In the genomic region with DNA sequence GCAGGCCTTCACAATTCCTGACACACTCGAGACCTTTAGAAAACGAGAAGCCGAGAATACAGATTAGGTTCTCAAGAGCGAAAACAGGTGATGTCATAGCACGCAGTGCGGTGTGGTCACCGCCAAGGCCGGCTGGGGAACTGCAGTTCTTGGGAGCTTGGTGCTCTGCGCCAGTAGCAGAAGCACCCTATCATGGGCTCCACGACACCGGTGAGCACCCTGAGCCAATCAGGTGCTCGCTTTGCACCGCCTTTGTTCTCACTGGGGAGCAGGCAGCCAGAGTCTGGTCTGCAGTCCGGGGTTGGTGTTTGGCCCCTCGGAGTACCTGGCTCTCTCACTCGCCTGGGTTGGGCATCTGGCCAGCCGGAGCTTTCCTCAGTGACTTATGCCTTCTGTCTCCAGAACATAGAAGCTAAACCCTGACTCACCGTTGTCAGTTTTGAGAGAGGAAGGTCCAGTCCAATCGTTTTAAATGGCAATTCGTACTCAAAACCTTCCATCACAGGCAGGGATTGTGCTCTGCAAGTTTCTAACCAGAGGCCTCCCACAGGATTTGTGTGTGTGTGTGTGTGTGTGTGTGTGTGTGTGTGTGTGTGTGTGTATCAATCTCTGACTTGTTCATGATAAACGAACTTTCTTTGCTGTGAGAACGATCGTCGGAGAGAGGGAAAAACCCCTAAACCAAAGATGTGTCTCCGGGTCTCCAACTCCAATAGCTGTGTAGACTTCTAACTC, we compare ENCODE assay signal across 8 mouse cellular contexts. TPM values are rescaled to one million over a fixed set of nuclear protein-coding genes. Genes with fewer than 3 reads are reported as not detected.
DNase-seq lines count a peak whose midpoint lies in the region; ATAC-seq and TF ChIP-seq lines count a peak whose summit lies in the region.

Sesn3 (plus strand) TSS at position 82 of the 735 bp plus-strand sequence.

- ATAC-seq in heart, embryonic 15.5 days (replicated peaks; ENCODE audit: insufficient number of reproducible peaks, insufficient read depth, low FRiP score, low read depth): peak; percentile 21; the same call in 1 of the 2 replicates
- peak; percentile 44 for ATAC-seq in liver, embryonic 12.5 days

- H3K4me2 ChIP-seq in heart, embryonic 15.5 days: peak within 1 kb of the TSS; percentile 81
- peak within 1 kb of the TSS; percentile 90 for H3K4me2 ChIP-seq in liver, embryonic 12.5 days

- no peak for TF ChIP-seq POLR2A in brain, embryonic 14.5 days (IDR thresholded peaks at IDR 0.05; ENCODE audit: borderline replicate concordance, extremely low read depth, insufficient read depth, insufficient read length, poor library complexity, severe bottlenecking)

- 2% methylated on average over 25 of the region's 25 CpGs for WGBS in forebrain, embryonic 10.5 days
- under 1% methylated on average over 25 of the region's 25 CpGs for WGBS in heart, embryonic 15.5 days
- 3% methylated on average over 25 of the region's 25 CpGs for WGBS in liver, embryonic 12.5 days (ENCODE audit: insufficient replicate concordance)

- no peaks in the 10 kb centered on the region for H3K36me3 ChIP-seq in forebrain, embryonic 10.5 days (replicated peaks)
- no peaks in the 10 kb centered on the region for H3K36me3 ChIP-seq in heart, embryonic 15.5 days
- no peaks in the 10 kb centered on the region for H3K36me3 ChIP-seq in liver, embryonic 12.5 days
- H3K36me3 ChIP-seq in splenic B cell, adult 2 months (ENCODE audit: control insufficient read depth, insufficient read depth, low read length, poor library complexity, severe bottlenecking): no peaks in the 10 kb centered on the region

- H3K9ac ChIP-seq in heart, embryonic 15.5 days: peak within 1 kb of the TSS; percentile 50
- peak within 1 kb of the TSS; percentile 50 for H3K9ac ChIP-seq in liver, embryonic 12.5 days

- peak; percentile 94 for DNase-seq in CD4-positive, CD25-positive, alpha-beta regulatory T cell, adult 2 months (ENCODE audit: low read depth, low spot score)
- DNase-seq in brain, embryonic 14.5 days (ENCODE audit: low read depth): peak; percentile 90
- DNase-seq in forebrain, embryonic 10.5 days (ENCODE audit: extremely low spot score, low spot score): peak; percentile 67
- DNase-seq in kidney, postnatal 14 days: peak; percentile 81
- peak; percentile 95 for DNase-seq in naive thymus-derived CD4-positive, alpha-beta T cell, adult 2 months (ENCODE audit: low read depth)
- DNase-seq in splenic B cell, adult 2 months (ENCODE audit: low read depth, low spot score): peak; percentile 95

- H3K4me1 ChIP-seq in forebrain, embryonic 10.5 days: peaks cover 11% of the 10 kb centered on the region
- peaks cover 10% of the 10 kb centered on the region for H3K4me1 ChIP-seq in heart, embryonic 15.5 days (replicated peaks)
- H3K4me1 ChIP-seq in liver, embryonic 12.5 days: peaks cover 25% of the 10 kb centered on the region

- H3K9me3 ChIP-seq in forebrain, embryonic 10.5 days: no peaks in the 10 kb centered on the region
- H3K9me3 ChIP-seq in heart, embryonic 15.5 days (replicated peaks): no peaks in the 10 kb centered on the region
- no peaks in the 10 kb centered on the region for H3K9me3 ChIP-seq in liver, embryonic 12.5 days (replicated peaks)

- TF ChIP-seq CTCF in brain, embryonic 14.5 days (IDR thresholded peaks at IDR 0.05; ENCODE audit: borderline replicate concordance, extremely low read depth, insufficient read depth, insufficient read length): peak; percentile 20; the same call in 1 of the 2 replicates

- peak within 1 kb of the TSS; percentile 96 for H3K27ac ChIP-seq in forebrain, embryonic 10.5 days
- H3K27ac ChIP-seq in heart, embryonic 15.5 days: peak within 1 kb of the TSS; percentile 93
- H3K27ac ChIP-seq in liver, embryonic 12.5 days: peak within 1 kb of the TSS; percentile 58

- H3K4me3 ChIP-seq in forebrain, embryonic 10.5 days: peak within 1 kb of the TSS; percentile 95
- peak within 1 kb of the TSS; percentile 71 for H3K4me3 ChIP-seq in heart, embryonic 15.5 days
- H3K4me3 ChIP-seq in liver, embryonic 12.5 days: peak within 1 kb of the TSS; percentile 68

- H3K27me3 ChIP-seq in forebrain, embryonic 10.5 days (ENCODE audit: poor library complexity, severe bottlenecking): no peaks in the 10 kb centered on the region
- H3K27me3 ChIP-seq in heart, embryonic 15.5 days: no peaks in the 10 kb centered on the region
- H3K27me3 ChIP-seq in liver, embryonic 12.5 days (replicated peaks): peaks cover 25% of the 10 kb centered on the region
- H3K27me3 ChIP-seq in splenic B cell, adult 2 months (ENCODE audit: control insufficient read depth, insufficient read depth, low read length, poor library complexity, severe bottlenecking): no peaks in the 10 kb centered on the region

RNA-seq across cellular contexts. Expression of gene Sesn3, which starts in this region (rescaled TPM):
- 13.5 and 26.4 TPM in 2 replicates for polyA plus RNA-seq in brain, embryonic 14.5 days (2012; rRNA removed)
- 14.7 and 16.8 TPM in 2 replicates for polyA plus RNA-seq in forebrain, embryonic 10.5 days (2016; fragmentation: Nextera tagmentation; extraction: Ambion mirVana)
- 10.2 and 10.6 TPM in 2 replicates for polyA plus RNA-seq in heart, embryonic 15.5 days (2015; fragmentation: Nextera tagmentation; extraction: Ambion mirVana)
- 1.8 and 2.4 TPM in 2 replicates for polyA plus RNA-seq in liver, embryonic 12.5 days (2016; fragmentation: Nextera tagmentation; extraction: Ambion mirVana)

Comparison
In these comparisons a context has a peak if more than half of its experiments do, and no peak if none do; other contexts are left out.
1. Peak in every context shown above with its lines: DNase-seq, ATAC-seq, H3K4me3 ChIP-seq and H3K27ac ChIP-seq.